Mouse (Mus musculus) myocyte (in vitro differentiated cells): ENCODE results near the gene Rpl9-ps6.

Source experiments
- CEBPB ChIP-seq: IDR thresholded peaks from 2 replicates; pipeline ENCODE4 v1.6.1; 2011; ENCODE audit warnings: mild to moderate bottlenecking, moderate library complexity; ENCODE audit not compliant: poor library complexity, insufficient read depth, severe bottlenecking
- E2F4 ChIP-seq: IDR thresholded peaks from one replicate; pipeline ENCODE4 v1.6.1; 2011; ENCODE audit warnings: mild to moderate bottlenecking, control low read depth, moderate library complexity; ENCODE audit not compliant: insufficient read depth
- MAX ChIP-seq: IDR thresholded peaks from one replicate; pipeline ENCODE4 v1.6.1; 2011; ENCODE audit warnings: low read depth, mild to moderate bottlenecking, control low read depth
- MYOD1 ChIP-seq, 3 experiments: IDR thresholded peaks; one replicate each; pipeline ENCODE4 v1.6.1; 2011; ENCODE audit warnings: control low read depth in 2 of 3, low read depth in 2 of 3, mild to moderate bottlenecking in 2 of 3, moderate library complexity in 1 of 3; ENCODE audit not compliant: insufficient read length in 2 of 3, control insufficient read depth in 1 of 3
- MYOG ChIP-seq, 3 experiments: IDR thresholded peaks; one replicate each; pipeline ENCODE4 v1.6.1; 2011; ENCODE audit warnings: control low read depth in 2 of 3, low read depth in 2 of 3, mild to moderate bottlenecking in 2 of 3; ENCODE audit not compliant: insufficient read length in 2 of 3, control insufficient read depth in 1 of 3, insufficient read depth in 1 of 3
- POLR2A ChIP-seq: IDR thresholded peaks from one replicate; pipeline ENCODE4 v1.6.1; 2011; ENCODE audit warnings: low read depth, mild to moderate bottlenecking, control low read depth, moderate library complexity; ENCODE audit not compliant: insufficient read length
- POLR2AphosphoS2 ChIP-seq: IDR thresholded peaks from one replicate; pipeline ENCODE4 v1.6.1; 2011; ENCODE audit warnings: low read depth, control low read depth; ENCODE audit not compliant: insufficient read length
- SRF ChIP-seq: IDR thresholded peaks from one replicate; pipeline ENCODE4 v1.6.1; 2011; ENCODE audit warnings: low read depth; ENCODE audit not compliant: control insufficient read depth, insufficient read length
- TCF12 ChIP-seq: IDR thresholded peaks from one replicate; pipeline ENCODE4 v1.6.1; 2011; ENCODE audit warnings: mild to moderate bottlenecking, control low read depth; ENCODE audit not compliant: poor library complexity, insufficient read depth, severe bottlenecking
- TCF3 ChIP-seq: IDR thresholded peaks from one replicate; pipeline ENCODE4 v1.6.1; 2011; ENCODE audit warnings: low read depth, control low read depth; ENCODE audit not compliant: insufficient read length
- USF1 ChIP-seq: IDR thresholded peaks from one replicate; pipeline ENCODE4 v1.6.1; 2011; ENCODE audit warnings: low read depth, mild to moderate bottlenecking, control low read depth, moderate library complexity

DNA sequence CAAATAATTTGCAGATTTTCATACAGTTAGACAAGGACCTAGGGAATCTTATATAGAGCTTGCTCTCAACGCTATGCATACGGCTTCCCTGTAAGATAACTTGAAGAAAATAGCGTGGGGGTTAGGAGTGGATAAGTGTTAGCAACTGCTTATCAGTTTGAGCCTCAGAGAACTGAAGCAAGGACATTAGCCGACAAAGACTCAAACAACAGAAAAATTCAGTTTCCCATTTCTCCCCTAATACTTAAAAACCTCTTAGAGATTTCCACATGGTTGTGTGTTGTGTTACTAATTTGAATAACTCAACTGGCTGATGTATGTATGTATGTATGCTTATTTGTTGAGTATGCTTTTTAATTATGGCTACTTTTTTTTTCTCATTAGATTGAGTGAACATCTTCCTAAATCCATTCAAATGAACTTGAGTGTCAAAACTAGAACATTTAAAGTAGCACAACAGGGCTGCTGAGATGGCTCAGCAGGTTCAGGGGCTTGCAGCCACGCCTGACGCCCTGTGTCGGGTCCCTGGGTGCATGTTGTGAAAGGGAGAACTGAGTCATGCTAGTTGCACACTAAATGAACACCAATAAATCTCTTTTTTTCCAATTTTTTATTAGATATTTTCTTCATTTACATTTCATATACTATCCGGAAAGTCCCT lies 21.3 kb upstream of the Rpl9-ps6 start:
- no peak for TF ChIP-seq USF1
- TF ChIP-seq MAX = no peak
- TF ChIP-seq POLR2A = no peak
- TF ChIP-seq MYOD1 (IDR thresholded peaks at IDR 0.05; ENCODE audit: control insufficient read depth in 1 of 3, insufficient read length in 2 of 3, low read depth in 2 of 3) = no peak
- no peak for TF ChIP-seq POLR2AphosphoS2
- TF ChIP-seq E2F4 = no peak
- TF ChIP-seq CEBPB = no peak
- TF ChIP-seq MYOG (IDR thresholded peaks at IDR 0.05; ENCODE audit: control insufficient read depth in 1 of 3, insufficient read depth in 1 of 3, insufficient read length in 2 of 3, low read depth in 2 of 3) = no peak
- TF ChIP-seq TCF12 = no peak
- no peak for TF ChIP-seq TCF3
- TF ChIP-seq SRF = no peak
